Mouse (Mus musculus) C2C12 (cell line): Measurements from ENCODE around the gene Ddx39.

Experiments
- CEBPB ChIP-seq: IDR thresholded peaks from one replicate; pipeline ENCODE4 v1.6.1; 2011; ENCODE audit warnings: low read depth, mild to moderate bottlenecking, control low read depth, moderate library complexity
- CTCF ChIP-seq: IDR thresholded peaks from one replicate; pipeline ENCODE4 v1.5.1; 2011; ENCODE audit not compliant: control insufficient read depth, insufficient read depth, insufficient read length
- FOSL1 ChIP-seq: IDR thresholded peaks from one replicate; pipeline ENCODE4 v1.8.0; 2011; ENCODE audit warnings: mild to moderate bottlenecking, low read length; ENCODE audit not compliant: poor library complexity, insufficient read depth, severe bottlenecking
- MAX ChIP-seq: IDR thresholded peaks from one replicate; pipeline ENCODE4 v1.6.1; 2011; ENCODE audit warnings: mild to moderate bottlenecking, control low read depth
- MYOD1 ChIP-seq: IDR thresholded peaks from one replicate; pipeline ENCODE4 v1.6.1; 2011; ENCODE audit warnings: low read depth; ENCODE audit not compliant: control insufficient read depth, insufficient read length
- MYOG ChIP-seq: IDR thresholded peaks from one replicate; pipeline ENCODE4 v1.6.1; 2011; ENCODE audit not compliant: control insufficient read depth, insufficient read length; ENCODE audit errors: extremely low read depth
- USF1 ChIP-seq: IDR thresholded peaks from one replicate; pipeline ENCODE4 v1.6.1; 2011; ENCODE audit warnings: low read depth, mild to moderate bottlenecking, control low read depth, moderate library complexity

GRCm38 (mm10) chr8:83721405-83722025 is 6.5 kb downstream of the Ddx39 start:
- TF ChIP-seq CTCF (no peak), USF1 (no peak), MYOG (no peak), MYOD1 (no peak), CEBPB (no peak), MAX (no peak), FOSL1 (no peak)
